In the genomic region with DNA sequence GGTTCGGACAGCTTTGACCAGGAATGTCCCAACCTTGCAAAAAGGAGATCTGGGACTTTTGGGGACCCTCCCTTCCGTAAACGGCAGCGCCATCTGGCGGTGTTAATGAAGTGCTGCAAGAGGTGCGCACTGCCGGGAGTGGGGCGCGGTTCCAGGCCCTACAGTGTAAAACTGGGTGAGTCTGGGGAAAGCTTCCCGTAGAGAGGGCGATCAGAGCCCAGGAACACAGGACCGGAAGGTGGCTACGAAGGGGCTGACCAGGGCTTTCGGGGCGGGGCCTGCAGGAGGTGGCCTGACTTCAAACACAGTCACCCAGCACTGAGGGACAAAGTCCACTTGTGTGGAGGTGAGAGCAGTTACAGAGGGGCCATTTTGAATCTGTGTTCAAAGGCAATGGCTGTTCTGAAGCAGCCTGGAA, we compare ENCODE assay signal across 8 mouse cellular contexts. TPM values are rescaled to one million over a fixed set of nuclear protein-coding genes. Genes with fewer than 3 reads are reported as not detected.
A peak's percentile ranks its signal among the peaks of the same experiment; 100 is the strongest.
DNase-seq lines count a peak whose midpoint lies in the region; ATAC-seq and TF ChIP-seq lines count a peak whose summit lies in the region.

No protein-coding gene starts in this region.

- 1% methylated on average over 15 of the region's 15 CpGs for WGBS in forebrain, embryonic 12.5 days
- WGBS in hindbrain, embryonic 16.5 days: under 1% methylated on average over 15 of the region's 15 CpGs
- WGBS in liver, adult 2 months: 2% methylated on average over 15 of the region's 15 CpGs
- under 1% methylated on average over 15 of the region's 15 CpGs for WGBS in midbrain, postnatal 0 days

- no peak overlapping the region; the same call in 1 of the 2 replicates for H3K4me3 ChIP-seq in forebrain, embryonic 12.5 days (replicated peaks)
- no peak overlapping the region for H3K4me3 ChIP-seq in hindbrain, embryonic 16.5 days (ENCODE audit: low read length)
- H3K4me3 ChIP-seq in liver, adult 2 months (ENCODE audit: insufficient read depth, low read depth, low read length): peak overlapping the region; percentile 89
- 0 out of 2 replicates have a peak overlapping the region, but pooled peaks have one; percentile 7 for H3K4me3 ChIP-seq in midbrain, postnatal 0 days (ENCODE audit: low read depth, low read length)

- H3K4me1 ChIP-seq in forebrain, embryonic 12.5 days: peaks cover 47% of the 10 kb centered on the region
- peaks cover 23% of the 10 kb centered on the region for H3K4me1 ChIP-seq in hindbrain, embryonic 16.5 days (ENCODE audit: control insufficient read depth, insufficient read depth, low read depth, low read length)
- peaks cover 20% of the 10 kb centered on the region for H3K4me1 ChIP-seq in liver, adult 2 months (ENCODE audit: control insufficient read depth, insufficient read depth, low read length)
- H3K4me1 ChIP-seq in midbrain, postnatal 0 days (ENCODE audit: insufficient read depth, low read length): peaks cover 14% of the 10 kb centered on the region

- H3K27me3 ChIP-seq in forebrain, embryonic 12.5 days: peaks cover 73% of the 10 kb centered on the region
- H3K27me3 ChIP-seq in hindbrain, embryonic 16.5 days (replicated peaks; ENCODE audit: control insufficient read depth, insufficient read depth, low read length): peaks cover 25% of the 10 kb centered on the region
- H3K27me3 ChIP-seq in liver, adult 2 months (ENCODE audit: control insufficient read depth, insufficient read depth, low read length): no peaks in the 10 kb centered on the region
- peaks cover 31% of the 10 kb centered on the region for H3K27me3 ChIP-seq in midbrain, postnatal 0 days (ENCODE audit: insufficient read depth, low read length)

- DNase-seq in layer of hippocampus, adult 11-12 months (ENCODE audit: low spot score): peak; percentile 28
- no peak for DNase-seq in layer of hippocampus, adult 9-11 months
- peak; percentile 86 for DNase-seq in R1 (ENCODE audit: low read depth, low spot score)
- peak; percentile 97 for DNase-seq in liver, adult 2 months (ENCODE audit: extremely low read depth, low read depth, low spot score)
- DNase-seq in midbrain, postnatal 0 days (ENCODE audit: low spot score): peak; percentile 36
- peak; percentile 60 for DNase-seq in urinary bladder, postnatal 25 days (ENCODE audit: low spot score)

- H3K79me2 ChIP-seq in liver, adult 2 months (ENCODE audit: control insufficient read depth, insufficient read depth, low read length): peaks cover 7% of the 10 kb centered on the region; the same call in 1 of the 2 replicates

- peak overlapping the region; percentile 73 for H3K4me2 ChIP-seq in forebrain, embryonic 12.5 days
- peak overlapping the region; percentile 33 for H3K4me2 ChIP-seq in hindbrain, embryonic 16.5 days (ENCODE audit: low read length)
- H3K4me2 ChIP-seq in midbrain, postnatal 0 days (ENCODE audit: low read depth, low read length, poor library complexity, severe bottlenecking): 0 out of 2 replicates have a peak overlapping the region, but pooled peaks have one; percentile 24

- H3K36me3 ChIP-seq in forebrain, embryonic 12.5 days (replicated peaks): no peaks in the 10 kb centered on the region
- H3K36me3 ChIP-seq in hindbrain, embryonic 16.5 days (ENCODE audit: control insufficient read depth, insufficient read depth, low read length): no peaks in the 10 kb centered on the region
- H3K36me3 ChIP-seq in liver, adult 2 months (ENCODE audit: control insufficient read depth, insufficient read depth, low read length): peaks cover 14% of the 10 kb centered on the region
- no peaks in the 10 kb centered on the region for H3K36me3 ChIP-seq in midbrain, postnatal 0 days (ENCODE audit: insufficient read depth, low read length)

- no peak overlapping the region for H3K27ac ChIP-seq in forebrain, embryonic 12.5 days
- no peak overlapping the region for H3K27ac ChIP-seq in hindbrain, embryonic 16.5 days (ENCODE audit: low read depth, low read length)
- H3K27ac ChIP-seq in liver, adult 2 months (replicated peaks; ENCODE audit: insufficient read depth, low read depth, low read length): peak overlapping the region; percentile 98
- no peak overlapping the region for H3K27ac ChIP-seq in midbrain, postnatal 0 days (ENCODE audit: low read depth, low read length)

- TF ChIP-seq CTCF in liver, adult 2 months (IDR thresholded peaks at IDR 0.05; ENCODE audit: low read depth, low read length): peak; percentile 92
- peak; percentile 85 for TF ChIP-seq CTCF in midbrain, postnatal 0 days (IDR thresholded peaks at IDR 0.05)

- peak; percentile 41; the same call in 1 of the 2 replicates for ATAC-seq in forebrain, embryonic 12.5 days (ENCODE audit: low FRiP score)
- peak; percentile 51 for ATAC-seq in hindbrain, embryonic 16.5 days
- peak; percentile 32; the same call in 1 of the 2 replicates for ATAC-seq in midbrain, postnatal 0 days (ENCODE audit: low FRiP score)

- TF ChIP-seq POLR2A in liver, adult 2 months (IDR thresholded peaks at IDR 0.05; ENCODE audit: extremely low read depth, insufficient read depth, low read length): peak; percentile 68; the same call in 1 of the 2 replicates

- no peaks in the 10 kb centered on the region for H3K9me3 ChIP-seq in forebrain, embryonic 12.5 days
- H3K9me3 ChIP-seq in hindbrain, embryonic 16.5 days (ENCODE audit: control insufficient read depth, low read length): no peaks in the 10 kb centered on the region
- H3K9me3 ChIP-seq in midbrain, postnatal 0 days (ENCODE audit: low read length): no peaks in the 10 kb centered on the region

- H3K9ac ChIP-seq in forebrain, embryonic 12.5 days: no peak overlapping the region
- no peak overlapping the region for H3K9ac ChIP-seq in hindbrain, embryonic 16.5 days (ENCODE audit: low read depth, low read length)
- H3K9ac ChIP-seq in liver, adult 2 months (ENCODE audit: low read depth, low read length): peak overlapping the region; percentile 92
- H3K9ac ChIP-seq in midbrain, postnatal 0 days (replicated peaks; ENCODE audit: low read length, poor library complexity, severe bottlenecking): no peak overlapping the region

RNA-seq across cellular contexts. Expression of a gene that starts 6.2 kb away (rescaled TPM):
- 0.76 and 1.0 TPM in 2 replicates for polyA plus RNA-seq in forebrain, embryonic 12.5 days (2016; fragmentation: Nextera tagmentation; extraction: Ambion mirVana)
- polyA plus RNA-seq in hindbrain, embryonic 16.5 days (2015; fragmentation: Nextera tagmentation; extraction: Ambion mirVana): 0.92 and 1.1 TPM in 2 replicates
- total RNA-seq in liver, adult 2 months (2014; rRNA removed): 146 and 151 TPM in 2 replicates
- 119 and 120 TPM in 2 replicates for polyA plus RNA-seq in liver, adult 2 months (2012; rRNA removed)
- 0.61 and 0.88 TPM in 2 replicates for total RNA-seq in midbrain, postnatal 0 days (2014; rRNA removed)
- polyA plus RNA-seq in midbrain, postnatal 0 days (2015; fragmentation: Nextera tagmentation; extraction: Ambion mirVana): 1.3 and 1.6 TPM in 2 replicates

RNA-seq across cellular contexts. Expression of a gene that starts 11.5 kb away (rescaled TPM):
- polyA plus RNA-seq in forebrain, embryonic 12.5 days (2016; fragmentation: Nextera tagmentation; extraction: Ambion mirVana): 0.44 and 1.3 TPM in 2 replicates
- polyA plus RNA-seq in hindbrain, embryonic 16.5 days (2015; fragmentation: Nextera tagmentation; extraction: Ambion mirVana): 4.0 and 5.7 TPM in 2 replicates
- not detected in 2 replicates for total RNA-seq in liver, adult 2 months (2014; rRNA removed)
- 0.10 and 0.11 TPM in 2 replicates for polyA plus RNA-seq in liver, adult 2 months (2012; rRNA removed)
- 17.7 and 21.1 TPM in 2 replicates for total RNA-seq in midbrain, postnatal 0 days (2014; rRNA removed)
- 8.5 and 9.2 TPM in 2 replicates for polyA plus RNA-seq in midbrain, postnatal 0 days (2015; fragmentation: Nextera tagmentation; extraction: Ambion mirVana)

RNA-seq across cellular contexts. Expression of a gene that starts 24.8 kb away (rescaled TPM):
- 41.6 and 48.3 TPM in 2 replicates for polyA plus RNA-seq in forebrain, embryonic 12.5 days (2016; fragmentation: Nextera tagmentation; extraction: Ambion mirVana)
- polyA plus RNA-seq in hindbrain, embryonic 16.5 days (2015; fragmentation: Nextera tagmentation; extraction: Ambion mirVana): 5.6 and 8.7 TPM in 2 replicates
- total RNA-seq in liver, adult 2 months (2014; rRNA removed): 0.34 TPM in 1 of 2 replicates, not detected in the other
- not detected in 2 replicates for polyA plus RNA-seq in liver, adult 2 months (2012; rRNA removed)
- total RNA-seq in midbrain, postnatal 0 days (2014; rRNA removed): 1.6 and 4.1 TPM in 2 replicates
- polyA plus RNA-seq in midbrain, postnatal 0 days (2015; fragmentation: Nextera tagmentation; extraction: Ambion mirVana): 1.4 and 2.1 TPM in 2 replicates

RNA-seq across cellular contexts. Expression of a gene that starts 26.6 kb away (rescaled TPM):
- polyA plus RNA-seq in forebrain, embryonic 12.5 days (2016; fragmentation: Nextera tagmentation; extraction: Ambion mirVana): 65.5 and 69.8 TPM in 2 replicates
- 23.8 and 28.8 TPM in 2 replicates for polyA plus RNA-seq in hindbrain, embryonic 16.5 days (2015; fragmentation: Nextera tagmentation; extraction: Ambion mirVana)
- total RNA-seq in liver, adult 2 months (2014; rRNA removed): 2.7 and 3.2 TPM in 2 replicates
- 2.5 and 2.9 TPM in 2 replicates for polyA plus RNA-seq in liver, adult 2 months (2012; rRNA removed)
- total RNA-seq in midbrain, postnatal 0 days (2014; rRNA removed): 27.8 and 31.8 TPM in 2 replicates
- 17.7 and 19.5 TPM in 2 replicates for polyA plus RNA-seq in midbrain, postnatal 0 days (2015; fragmentation: Nextera tagmentation; extraction: Ambion mirVana)

RNA-seq across cellular contexts. Expression of a gene that starts 44.2 kb away (rescaled TPM):
- 0.73 and 1.4 TPM in 2 replicates for polyA plus RNA-seq in forebrain, embryonic 12.5 days (2016; fragmentation: Nextera tagmentation; extraction: Ambion mirVana)
- polyA plus RNA-seq in hindbrain, embryonic 16.5 days (2015; fragmentation: Nextera tagmentation; extraction: Ambion mirVana): 52.8 and 81.8 TPM in 2 replicates
- total RNA-seq in liver, adult 2 months (2014; rRNA removed): 0.07 and 0.09 TPM in 2 replicates
- polyA plus RNA-seq in liver, adult 2 months (2012; rRNA removed): 0.09 and 0.39 TPM in 2 replicates
- 9.8 and 11.2 TPM in 2 replicates for total RNA-seq in midbrain, postnatal 0 days (2014; rRNA removed)
- 8.0 and 9.1 TPM in 2 replicates for polyA plus RNA-seq in midbrain, postnatal 0 days (2015; fragmentation: Nextera tagmentation; extraction: Ambion mirVana)

Comparison
In these comparisons a context has a peak if more than half of its experiments do, and no peak if none do; other contexts are left out.
1. H3K4me3 ChIP-seq: peak in liver, adult 2 months (single experiment) and midbrain, postnatal 0 days (single experiment); none in forebrain, embryonic 12.5 days (single experiment) and hindbrain, embryonic 16.5 days (single experiment).
2. RNA of a gene that starts 6.2 kb away (polyA plus RNA-seq): 119 to 120 TPM in liver, adult 2 months; 1.3 to 1.6 TPM in midbrain, postnatal 0 days, 0.92 to 1.1 TPM in hindbrain, embryonic 16.5 days and 0.76 to 1.0 TPM in forebrain, embryonic 12.5 days; every median in the first group is over 10 times any median in the second.
3. Peak in every context shown above with its lines, with median percentiles within 50 percentile points of each other: ATAC-seq and H3K4me2 ChIP-seq.